18 mouse cellular contexts compared by ENCODE assay signal in genomic region chr11:115223451-115223850, GRCm38 (mm10). TPM values are rescaled to one million over a fixed set of nuclear protein-coding genes. Genes with fewer than 3 reads are reported as not detected.
DNase-seq lines count a peak whose midpoint lies in the region; ATAC-seq and TF ChIP-seq lines count a peak whose summit lies in the region.
"Had no signal": no experiment of that assay in that cellular context is flagged by ENCODE, and none has a peak within 500 bp of the region (broad histone marks: within the 10 kb centered on the region; RNA-seq: fewer than 3 reads in every experiment).

No protein-coding gene starts in this region.

- no peaks in the 10 kb centered on the region for H3K9me3 ChIP-seq in heart, embryonic 11.5 days (replicated peaks; ENCODE audit: control insufficient read depth, low read length)
- H3K9me3 ChIP-seq in liver, postnatal 0 days (ENCODE audit: low read length): no peaks in the 10 kb centered on the region
- no peaks in the 10 kb centered on the region for H3K9me3 ChIP-seq in liver, embryonic 11.5 days (ENCODE audit: control insufficient read depth, low read length)
- H3K9me3 ChIP-seq in megakaryocyte, embryonic 14.5 days: no peaks in the 10 kb centered on the region
- H3K9me3 ChIP-seq: midbrain, embryonic 10.5 days had no signal

- H3K4me2 ChIP-seq in heart, embryonic 11.5 days: peak overlapping the region; percentile 39; the same call in 1 of the 2 replicates
- H3K4me2 ChIP-seq in liver, postnatal 0 days (ENCODE audit: low read depth, low read length): 0 out of 2 replicates have a peak overlapping the region, but pooled peaks have one; percentile 7
- no peak overlapping the region for H3K4me2 ChIP-seq in liver, embryonic 11.5 days
- H3K4me2 ChIP-seq: hindbrain, embryonic 14.5 days had no signal

- no peaks in the 10 kb centered on the region for H3K27me3 ChIP-seq in heart, embryonic 11.5 days (ENCODE audit: control insufficient read depth, insufficient read depth, low read length)
- H3K27me3 ChIP-seq in liver, postnatal 0 days (ENCODE audit: insufficient read depth, low read length): no peaks in the 10 kb centered on the region
- H3K27me3 ChIP-seq in liver, embryonic 11.5 days (replicated peaks; ENCODE audit: control insufficient read depth, insufficient read depth, low read length): no peaks in the 10 kb centered on the region; the same call in 1 of the 2 replicates
- no peaks in the 10 kb centered on the region for H3K27me3 ChIP-seq in megakaryocyte, embryonic 14.5 days (replicated peaks)

- H3K36me3 ChIP-seq in heart, embryonic 11.5 days (ENCODE audit: control insufficient read depth, insufficient read depth, low read length): no peaks in the 10 kb centered on the region
- 0 out of 2 replicates have a peak, but pooled peaks cover 6% of the 10 kb centered on the region for H3K36me3 ChIP-seq in liver, postnatal 0 days (replicated peaks; ENCODE audit: insufficient read depth, low read length)
- no peaks in the 10 kb centered on the region for H3K36me3 ChIP-seq in liver, embryonic 11.5 days (ENCODE audit: control insufficient read depth, insufficient read depth, low read length)
- H3K36me3 ChIP-seq in megakaryocyte, embryonic 14.5 days (replicated peaks; ENCODE audit: low read length): peaks cover 81% of the 10 kb centered on the region
- H3K36me3 ChIP-seq: midbrain, embryonic 10.5 days had no signal

- TF ChIP-seq CTCF in liver, postnatal 0 days (IDR thresholded peaks at IDR 0.05; ENCODE audit: low read depth): no peak

- no peak overlapping the region for H3K9ac ChIP-seq in heart, embryonic 11.5 days (ENCODE audit: low read depth, low read length)
- no peak overlapping the region for H3K9ac ChIP-seq in liver, postnatal 0 days (replicated peaks)
- H3K9ac ChIP-seq in liver, embryonic 11.5 days (ENCODE audit: low read depth, low read length): no peak overlapping the region
- H3K9ac ChIP-seq: hindbrain, embryonic 14.5 days had no signal

- H3K27ac ChIP-seq in heart, embryonic 11.5 days (ENCODE audit: low read depth, low read length): peak overlapping the region; percentile 67
- H3K27ac ChIP-seq in liver, postnatal 0 days (ENCODE audit: low read depth): peak overlapping the region; percentile 22
- no peak overlapping the region for H3K27ac ChIP-seq in liver, embryonic 11.5 days (ENCODE audit: low read depth, low read length)
- H3K27ac ChIP-seq: hindbrain, embryonic 14.5 days; kidney, postnatal 0 days; midbrain, embryonic 10.5 days had no signal

- TF ChIP-seq EP300 in liver, postnatal 0 days (IDR thresholded peaks at IDR 0.05; ENCODE audit: low read depth): no peak

- intact Hi-C loops in left cerebral cortex, postnatal 36 days (cut with DNase I): no loop called here

- no peak for DNase-seq in heart, adult 9 months (ENCODE audit: low spot score in 2 of 2)
- no peak for DNase-seq in liver, postnatal 0 days
- no peak for DNase-seq in liver, embryonic 11.5 days (ENCODE audit: low spot score)
- DNase-seq in left cerebral cortex, postnatal 36 days (ENCODE audit: low spot score in 2 of 2): no peak
- DNase-seq: gastrocnemius, postnatal 36 days; liver; retina, postnatal 1 day; thymus, postnatal 36 days had no signal

- H3K4me1 ChIP-seq in heart, embryonic 11.5 days (ENCODE audit: control insufficient read depth, insufficient read depth, low read length): peaks cover 84% of the 10 kb centered on the region
- H3K4me1 ChIP-seq in liver, postnatal 0 days (ENCODE audit: insufficient read depth): peaks cover 32% of the 10 kb centered on the region
- peaks cover 46% of the 10 kb centered on the region for H3K4me1 ChIP-seq in liver, embryonic 11.5 days (replicated peaks; ENCODE audit: control insufficient read depth, insufficient read depth, low read length)
- H3K4me1 ChIP-seq in megakaryocyte, embryonic 14.5 days: peaks cover 70% of the 10 kb centered on the region

- no peak for ATAC-seq in heart, embryonic 11.5 days (replicated peaks; ENCODE audit: insufficient number of reproducible peaks, low FRiP score, low TSS enrichment)
- no peak for ATAC-seq in liver, postnatal 0 days
- ATAC-seq in liver, embryonic 11.5 days (replicated peaks; ENCODE audit: low FRiP score): no peak
- peak; percentile 57 for ATAC-seq in common myeloid progenitor, adult 5-6 weeks (replicated peaks; ENCODE audit: low read depth, poor library complexity, severe bottlenecking)
- ATAC-seq: intestine, embryonic 16.5 days; lung, postnatal 0 days had no signal

- no peak overlapping the region for H3K4me3 ChIP-seq in heart, embryonic 11.5 days (ENCODE audit: low read depth, low read length)
- no peak overlapping the region for H3K4me3 ChIP-seq in liver, postnatal 0 days (ENCODE audit: low read depth, low read length)
- H3K4me3 ChIP-seq in liver, embryonic 11.5 days (ENCODE audit: low read depth, low read length): no peak overlapping the region
- H3K4me3 ChIP-seq in megakaryocyte, embryonic 14.5 days (replicated peaks): peak overlapping the region; percentile 59
- H3K4me3 ChIP-seq: midbrain, embryonic 10.5 days had no signal

- WGBS in heart, embryonic 11.5 days (ENCODE audit: insufficient replicate concordance): 42% methylated on average over 11 of the region's 11 CpGs
- WGBS in liver, postnatal 0 days (ENCODE audit: insufficient replicate concordance): 47% methylated on average over 11 of the region's 11 CpGs
- WGBS in liver, embryonic 11.5 days: 64% methylated on average over 11 of the region's 11 CpGs

RNA-seq across cellular contexts. Expression of gene Nat9, which starts 35.8 kb away (rescaled TPM):
- polyA plus RNA-seq in heart, embryonic 11.5 days (2014; fragmentation: Nextera tagmentation; extraction: Ambion mirVana): 13.7 and 15.7 TPM in 2 replicates
- 16.5 and 16.7 TPM in 2 replicates for polyA plus RNA-seq in liver, postnatal 0 days (2015; fragmentation: Nextera tagmentation; extraction: Ambion mirVana)
- 17.0 and 20.1 TPM in 2 replicates for polyA plus RNA-seq in liver, embryonic 11.5 days (2014; fragmentation: Nextera tagmentation; extraction: Ambion mirVana)
- total RNA-seq in common myeloid progenitor, adult 5-6 weeks (2017): 17.2 and 19.7 TPM in 2 replicates
- 23.4 and 27.1 TPM in 2 replicates for polyA plus RNA-seq in megakaryocyte, embryonic 14.5 days (2012; ENCODE audit: insufficient read depth, low replicate concordance)
- 10 to 100 TPM; 25.2 to 30.1 TPM for total RNA-seq in left cerebral cortex, postnatal 36 days (2021)

RNA-seq across cellular contexts. Expression of gene Tmem104, which starts 36.2 kb away (rescaled TPM):
- polyA plus RNA-seq in heart, embryonic 11.5 days (2014; fragmentation: Nextera tagmentation; extraction: Ambion mirVana): 7.5 and 8.2 TPM in 2 replicates
- 5.7 and 7.1 TPM in 2 replicates for polyA plus RNA-seq in liver, postnatal 0 days (2015; fragmentation: Nextera tagmentation; extraction: Ambion mirVana)
- 10.8 and 13.1 TPM in 2 replicates for polyA plus RNA-seq in liver, embryonic 11.5 days (2014; fragmentation: Nextera tagmentation; extraction: Ambion mirVana)
- 2.2 and 3.7 TPM in 2 replicates for total RNA-seq in common myeloid progenitor, adult 5-6 weeks (2017)
- 9.2 and 14.1 TPM in 2 replicates for polyA plus RNA-seq in megakaryocyte, embryonic 14.5 days (2012; ENCODE audit: insufficient read depth, low replicate concordance)
- 10 to 100 TPM; 14.2 to 15.4 TPM for total RNA-seq in left cerebral cortex, postnatal 36 days (2021)

RNA-seq across cellular contexts. Expression of gene Grin2c, which starts 43.6 kb away (rescaled TPM):
- polyA plus RNA-seq in heart, embryonic 11.5 days (2014; fragmentation: Nextera tagmentation; extraction: Ambion mirVana): 0.13 TPM in 1 of 2 replicates, not detected in the other
- polyA plus RNA-seq in liver, postnatal 0 days (2015; fragmentation: Nextera tagmentation; extraction: Ambion mirVana): 0.04 and 0.09 TPM in 2 replicates
- polyA plus RNA-seq in liver, embryonic 11.5 days (2014; fragmentation: Nextera tagmentation; extraction: Ambion mirVana): 0.75 and 0.89 TPM in 2 replicates
- total RNA-seq in common myeloid progenitor, adult 5-6 weeks (2017): not detected in 2 replicates
- not detected in 2 replicates for polyA plus RNA-seq in megakaryocyte, embryonic 14.5 days (2012; ENCODE audit: insufficient read depth, low replicate concordance)
- 10 to 100 TPM; 38.6 to 42.5 TPM for total RNA-seq in left cerebral cortex, postnatal 36 days (2021)
- total RNA-seq: gastrocnemius, postnatal 36 days; MEL had no signal
- polyA plus RNA-seq: kidney, postnatal 0 days; stomach, embryonic 14.5 days had no signal

RNA-seq across cellular contexts. Expression of gene Fdxr, which starts 53.4 kb away (rescaled TPM):
- polyA plus RNA-seq in heart, embryonic 11.5 days (2014; fragmentation: Nextera tagmentation; extraction: Ambion mirVana): 10.0 and 12.0 TPM in 2 replicates
- polyA plus RNA-seq in liver, postnatal 0 days (2015; fragmentation: Nextera tagmentation; extraction: Ambion mirVana): 7.0 and 7.3 TPM in 2 replicates
- 25.0 and 25.7 TPM in 2 replicates for polyA plus RNA-seq in liver, embryonic 11.5 days (2014; fragmentation: Nextera tagmentation; extraction: Ambion mirVana)
- total RNA-seq in common myeloid progenitor, adult 5-6 weeks (2017): 21.5 and 29.1 TPM in 2 replicates
- polyA plus RNA-seq in megakaryocyte, embryonic 14.5 days (2012; ENCODE audit: insufficient read depth, low replicate concordance): 21.8 and 28.5 TPM in 2 replicates
- 10 to 100 TPM; 14.2 to 22.5 TPM for total RNA-seq in left cerebral cortex, postnatal 36 days (2021)
